In the genomic region with DNA sequence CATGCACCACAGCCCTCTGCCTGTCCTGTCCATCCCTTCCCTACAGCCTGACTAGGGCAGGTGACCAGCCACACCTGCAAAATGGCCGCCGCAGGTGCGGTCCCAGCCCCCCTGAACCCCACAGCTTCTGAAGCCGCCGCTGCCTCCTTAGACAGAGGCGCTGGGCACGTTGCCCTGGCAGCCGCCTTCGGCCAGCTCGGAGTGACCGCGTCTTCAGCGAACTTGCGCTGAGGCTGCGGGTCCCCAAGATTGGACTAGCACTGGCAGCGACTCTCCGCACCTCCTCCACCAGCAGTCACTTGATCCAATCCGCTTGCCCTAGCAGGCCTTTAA, we compare ENCODE assay signal across 8 mouse cellular contexts. TPM values are rescaled to one million over a fixed set of nuclear protein-coding genes. Genes with fewer than 3 reads are reported as not detected.
DNase-seq lines count a peak whose midpoint lies in the region; ATAC-seq lines count a peak whose summit lies in the region.
"Had no signal": no experiment of that assay in that cellular context is flagged by ENCODE, and none has a peak within 500 bp of the region (broad histone marks: within the 10 kb centered on the region; RNA-seq: fewer than 3 reads in every experiment).

No protein-coding gene starts in this region.

- H3K4me1 ChIP-seq in lung, embryonic 15.5 days = peaks cover 20% of the 10 kb centered on the region
- peaks cover 21% of the 10 kb centered on the region for H3K4me1 ChIP-seq in embryonic facial prominence, embryonic 13.5 days
- H3K4me1 ChIP-seq in liver, embryonic 12.5 days = peaks cover 5% of the 10 kb centered on the region; the same call in 1 of the 2 replicates

- no peak for DNase-seq in lung, postnatal 36 days
- DNase-seq in heart, postnatal 14 days = peak; percentile 9 to 37
- peak; percentile 61 for DNase-seq in testis, postnatal 10 days (ENCODE audit: low spot score)
- no peak for DNase-seq in urinary bladder, postnatal 25 days (ENCODE audit: low spot score)

- H3K27me3 ChIP-seq in lung, embryonic 15.5 days = peaks cover 52% of the 10 kb centered on the region
- peaks cover 52% of the 10 kb centered on the region for H3K27me3 ChIP-seq in embryonic facial prominence, embryonic 13.5 days
- peaks cover 72% of the 10 kb centered on the region for H3K27me3 ChIP-seq in liver, embryonic 12.5 days (replicated peaks)

- WGBS in lung, embryonic 15.5 days = 3% methylated on average over 18 of the region's 18 CpGs
- WGBS in embryonic facial prominence, embryonic 13.5 days = 4% methylated on average over 18 of the region's 18 CpGs
- WGBS in liver, embryonic 12.5 days (ENCODE audit: insufficient replicate concordance) = 5% methylated on average over 18 of the region's 18 CpGs

- peak overlapping the region; percentile 87 for H3K4me2 ChIP-seq in lung, embryonic 15.5 days
- peak overlapping the region; percentile 99 for H3K4me2 ChIP-seq in embryonic facial prominence, embryonic 13.5 days
- peak overlapping the region; percentile 57 for H3K4me2 ChIP-seq in liver, embryonic 12.5 days

- intact Hi-C loops in heart, postnatal 14 days (cut with DNase I) = no loop called here

- no peak overlapping the region for H3K27ac ChIP-seq in lung, embryonic 15.5 days
- H3K27ac ChIP-seq in embryonic facial prominence, embryonic 13.5 days = no peak overlapping the region
- no peak overlapping the region for H3K27ac ChIP-seq in liver, embryonic 12.5 days

- ATAC-seq in lung, embryonic 15.5 days (ENCODE audit: borderline replicate concordance, extremely low read depth, low FRiP score, low TSS enrichment) = peak; percentile 44; the same call in 1 of the 2 replicates
- ATAC-seq in embryonic facial prominence, embryonic 13.5 days (ENCODE audit: insufficient number of reproducible peaks, insufficient read depth, low FRiP score, low TSS enrichment, low read depth) = no peak
- no peak for ATAC-seq in liver, embryonic 12.5 days

- H3K4me3 ChIP-seq in lung, embryonic 15.5 days = peak overlapping the region; percentile 46
- peak overlapping the region; percentile 61 for H3K4me3 ChIP-seq in embryonic facial prominence, embryonic 13.5 days
- peak overlapping the region; percentile 36; the same call in 1 of the 2 replicates for H3K4me3 ChIP-seq in liver, embryonic 12.5 days

- H3K36me3 ChIP-seq in lung, embryonic 15.5 days = no peaks in the 10 kb centered on the region
- H3K36me3 ChIP-seq in embryonic facial prominence, embryonic 13.5 days = no peaks in the 10 kb centered on the region
- H3K36me3 ChIP-seq in liver, embryonic 12.5 days = no peaks in the 10 kb centered on the region

- H3K9ac ChIP-seq in lung, embryonic 15.5 days = peak overlapping the region; percentile 30
- H3K9ac ChIP-seq in embryonic facial prominence, embryonic 13.5 days = peak overlapping the region; percentile 75
- no peak overlapping the region for H3K9ac ChIP-seq in liver, embryonic 12.5 days

- no peaks in the 10 kb centered on the region for H3K9me3 ChIP-seq in lung, embryonic 15.5 days
- H3K9me3 ChIP-seq in embryonic facial prominence, embryonic 13.5 days = no peaks in the 10 kb centered on the region
- no peaks in the 10 kb centered on the region for H3K9me3 ChIP-seq in liver, embryonic 12.5 days (replicated peaks)

RNA-seq across cellular contexts. Expression of a gene that starts 1.5 kb away (rescaled TPM):
- 6.5 and 10.8 TPM in 2 replicates for polyA plus RNA-seq in lung, embryonic 15.5 days (2015; fragmentation: Nextera tagmentation; extraction: Ambion mirVana)
- polyA plus RNA-seq in embryonic facial prominence, embryonic 13.5 days (2015; fragmentation: Nextera tagmentation; extraction: Ambion mirVana) = 24.6 and 27.0 TPM in 2 replicates
- 1 to 10 TPM; 1.7 to 2.6 TPM for total RNA-seq in heart, postnatal 14 days (2021)
- 0.38 and 0.98 TPM in 2 replicates for polyA plus RNA-seq in liver, embryonic 12.5 days (2016; fragmentation: Nextera tagmentation; extraction: Ambion mirVana)

RNA-seq across cellular contexts. Expression of a gene that starts 34.8 kb away (rescaled TPM):
- polyA plus RNA-seq in lung, embryonic 15.5 days (2015; fragmentation: Nextera tagmentation; extraction: Ambion mirVana) = not detected in 2 replicates
- 0.25 TPM in 1 of 2 replicates, not detected in the other for polyA plus RNA-seq in embryonic facial prominence, embryonic 13.5 days (2015; fragmentation: Nextera tagmentation; extraction: Ambion mirVana)
- not detected for total RNA-seq in heart, postnatal 14 days (2021)
- 1.7 and 2.2 TPM in 2 replicates for polyA plus RNA-seq in liver, embryonic 12.5 days (2016; fragmentation: Nextera tagmentation; extraction: Ambion mirVana)
- total RNA-seq: left cerebral cortex, adult 18-20 months had no signal

Comparison
In these comparisons a context has a peak if more than half of its experiments do, and no peak if none do; other contexts are left out.
1. DNase-seq: peak in heart, postnatal 14 days (2 of 2) and testis, postnatal 10 days (single experiment); none in lung, postnatal 36 days (single experiment) and urinary bladder, postnatal 25 days (single experiment).
2. Peak in every context shown above with its lines, with median percentiles within 50 percentile points of each other: H3K4me2 ChIP-seq and H3K4me3 ChIP-seq.